Mouse (Mus musculus) ES-Bruce4 (cell line): ENCODE results near the gene Gm21976. TPM values are rescaled to one million over a fixed set of nuclear protein-coding genes. Genes with fewer than 3 reads are reported as not detected.

Source experiments
- H3K27ac ChIP-seq: 2 replicates; pipeline ENCODE4 v1.5.1; 2012; ENCODE audit warnings: low read length, inconsistent platforms; ENCODE audit not compliant: insufficient read depth
- H3K27me3 ChIP-seq: 2 replicates; pipeline ENCODE4 v1.6.1; 2012; ENCODE audit warnings: mild to moderate bottlenecking, low read length, inconsistent platforms; ENCODE audit not compliant: control insufficient read depth, poor library complexity, insufficient read depth, severe bottlenecking
- H3K36me3 ChIP-seq: 2 replicates; pipeline ENCODE4 v1.6.1; 2012; ENCODE audit warnings: inconsistent platforms, mild to moderate bottlenecking, low read length, moderate library complexity; ENCODE audit not compliant: control insufficient read depth, poor library complexity, insufficient read depth, severe bottlenecking
- H3K4me1 ChIP-seq: one replicate; pipeline ENCODE4 v1.8.1; 2011; ENCODE audit warnings: low read length; ENCODE audit not compliant: control insufficient read depth, insufficient read depth
- H3K4me3 ChIP-seq: 2 replicates; pipeline ENCODE4 v1.5.1; 2011; ENCODE audit warnings: low read depth, mild to moderate bottlenecking, low read length
- H3K9ac ChIP-seq: 2 replicates; pipeline ENCODE4 v1.6.1; 2012; ENCODE audit warnings: low read depth, mild to moderate bottlenecking, inconsistent platforms; ENCODE audit not compliant: poor library complexity, severe bottlenecking
- H3K9me3 ChIP-seq: replicated peaks from 2 replicates; pipeline ENCODE4 v1.6.1; 2012; ENCODE audit warnings: mild to moderate bottlenecking, low read length, inconsistent platforms; ENCODE audit not compliant: control insufficient read depth, poor library complexity, insufficient read depth, severe bottlenecking
- CTCF ChIP-seq: IDR thresholded peaks from one replicate; pipeline ENCODE4 v1.8.1; 2011; ENCODE audit warnings: low read depth, low read length
- EP300 ChIP-seq: IDR thresholded peaks from 2 replicates; pipeline ENCODE4 v1.6.1; 2011; ENCODE audit warnings: low read depth, low read length; ENCODE audit not compliant: insufficient read depth
- POLR2A ChIP-seq: IDR thresholded peaks from one replicate; pipeline ENCODE4 v1.8.1; 2011; ENCODE audit warnings: low read length; ENCODE audit not compliant: insufficient read depth
- polyA plus RNA-seq: library from polyadenylated mRNA; stranded (reverse); fragments of >200 nt; gene quantifications from 2 replicates; pipeline ENCODE4 v1.2.4, GENCODE M21; 2011; ENCODE audit warnings: low read depth; ENCODE audit not compliant: missing spikeins, insufficient read depth, insufficient read length

The Gm21976 gene
- polyA plus RNA-seq, 1 experiment, result not detected

- Histone ChIP-seq H3K4me3 (no peak overlapping the region), H3K36me3 (no peaks in the 10 kb centered on the region), H3K27ac (no peak overlapping the region), H3K4me1 (no peaks in the 10 kb centered on the region), H3K27me3 (no peaks in the 10 kb centered on the region), H3K9me3 (peaks cover 16% of the 10 kb centered on the region), H3K9ac (no peak overlapping the region)
- TF ChIP-seq CTCF (no peak), EP300 (no peak), POLR2A (no peak)
Observed at GRCm38 (mm10) chr13:98325034-98325433, 45.3 kb downstream of the Gm21976 start.

- Histone ChIP-seq H3K9ac (no peak overlapping the region), H3K27me3 (no peaks in the 10 kb centered on the region), H3K4me1 (no peaks in the 10 kb centered on the region), H3K9me3 (peaks cover 14% of the 10 kb centered on the region; the same call in 1 of the 2 replicates), H3K36me3 (no peaks in the 10 kb centered on the region), H3K27ac (no peak overlapping the region), H3K4me3 (no peak overlapping the region)
- TF ChIP-seq EP300 (no peak), CTCF (no peak), POLR2A (no peak)
Observed at GRCm38 (mm10) chr13:98332106-98332505, 52.4 kb downstream of the Gm21976 start.

- H3K4me3 ChIP-seq, result no peak overlapping the region
- no peak overlapping the region for H3K27ac ChIP-seq
- H3K4me1 ChIP-seq, result no peaks in the 10 kb centered on the region
- no peaks in the 10 kb centered on the region for H3K36me3 ChIP-seq
- 0 out of 2 replicates have a peak, but pooled peaks cover 4% of the 10 kb centered on the region for H3K9me3 ChIP-seq
- no peaks in the 10 kb centered on the region for H3K27me3 ChIP-seq
- no peak overlapping the region for H3K9ac ChIP-seq
- TF ChIP-seq CTCF, result no peak
- TF ChIP-seq EP300, result no peak
- no peak for TF ChIP-seq POLR2A
Observed at GRCm38 (mm10) chr13:98336205-98336604, 56.5 kb downstream of the Gm21976 start.

- no peaks in the 10 kb centered on the region for H3K27me3 ChIP-seq
- no peaks in the 10 kb centered on the region for H3K36me3 ChIP-seq
- no peaks in the 10 kb centered on the region for H3K9me3 ChIP-seq
- no peaks in the 10 kb centered on the region for H3K4me1 ChIP-seq
- H3K27ac ChIP-seq, result no peak overlapping the region
- no peak overlapping the region for H3K9ac ChIP-seq
- no peak overlapping the region for H3K4me3 ChIP-seq
- TF ChIP-seq EP300 (no peak), POLR2A (no peak), CTCF (no peak)
Observed at GRCm38 (mm10) chr13:98340506-98340905, 60.8 kb downstream of the Gm21976 start.

- no peak for TF ChIP-seq EP300
- no peak for TF ChIP-seq CTCF
- TF ChIP-seq POLR2A, result no peak
- H3K9ac ChIP-seq, result no peak overlapping the region
- H3K9me3 ChIP-seq, result no peaks in the 10 kb centered on the region; the same call in 1 of the 2 replicates
- peaks cover 21% of the 10 kb centered on the region for H3K27me3 ChIP-seq
- no peaks in the 10 kb centered on the region for H3K36me3 ChIP-seq
- H3K4me3 ChIP-seq, result no peak overlapping the region
- no peaks in the 10 kb centered on the region for H3K4me1 ChIP-seq
- no peak overlapping the region for H3K27ac ChIP-seq
Observed at GRCm38 (mm10) chr13:98349491-98349890, 69.8 kb downstream of the Gm21976 start.

GRCm38 (mm10) chr13:98351527-98351926 is 71.8 kb downstream of the Gm21976 start:
- Histone ChIP-seq H3K27me3 (peaks cover 39% of the 10 kb centered on the region), H3K36me3 (no peaks in the 10 kb centered on the region), H3K4me3 (no peak overlapping the region), H3K27ac (no peak overlapping the region), H3K4me1 (no peaks in the 10 kb centered on the region), H3K9ac (no peak overlapping the region), H3K9me3 (no peaks in the 10 kb centered on the region; the same call in 1 of the 2 replicates)
- no peak for TF ChIP-seq EP300
- peak; percentile 63 for TF ChIP-seq CTCF
- no peak for TF ChIP-seq POLR2A
